Mouse (Mus musculus): ENCODE measurements around the gene Nkap. TPM values are rescaled to one million over a fixed set of nuclear protein-coding genes. Genes with fewer than 3 reads are reported as not detected.
"Not testable (repeated sequence)": the region's sequence is repeated elsewhere in the genome, so short reads cannot be mapped to it uniquely, and the experiment has no call there.

Nkap gene
- 21.6 and 26.4 TPM in 2 replicates for polyA plus RNA-seq (2015; fragmentation: Nextera tagmentation; extraction: Ambion mirVana)

- peak; percentile 77 for DNase-seq (ENCODE audit: low spot score)
Observed at GRCm38 (mm10) chrX:37126671-37127358, at the start of gene Nkap. Nkap (plus strand) TSS chrX:37126795.

GRCm38 (mm10) chrX:37080345-37080744, 46.2 kb upstream of the Nkap start:
- not testable (repeated sequence) for DNase-seq (ENCODE audit: low spot score)

DNA sequence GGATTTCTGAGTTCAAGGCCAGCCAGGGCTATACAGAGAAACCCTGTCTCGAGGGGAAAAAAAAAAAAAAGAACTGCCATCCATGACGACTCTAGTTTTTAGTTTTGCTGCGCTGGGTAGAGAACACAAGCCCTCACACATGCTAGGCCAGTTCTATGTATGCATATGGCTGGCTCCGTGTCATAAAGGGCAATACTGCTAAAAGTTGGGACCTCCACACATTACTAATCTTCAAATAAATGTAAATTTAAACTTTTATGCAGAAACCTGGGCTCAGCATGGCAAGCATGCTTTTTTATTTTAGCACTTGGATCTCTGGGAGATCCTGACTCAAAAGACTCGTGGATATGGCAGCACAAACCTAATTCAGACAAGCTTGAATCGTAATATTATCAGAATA, 45.4 kb upstream of the Nkap start:
- no peak for DNase-seq (ENCODE audit: low spot score)

DNA sequence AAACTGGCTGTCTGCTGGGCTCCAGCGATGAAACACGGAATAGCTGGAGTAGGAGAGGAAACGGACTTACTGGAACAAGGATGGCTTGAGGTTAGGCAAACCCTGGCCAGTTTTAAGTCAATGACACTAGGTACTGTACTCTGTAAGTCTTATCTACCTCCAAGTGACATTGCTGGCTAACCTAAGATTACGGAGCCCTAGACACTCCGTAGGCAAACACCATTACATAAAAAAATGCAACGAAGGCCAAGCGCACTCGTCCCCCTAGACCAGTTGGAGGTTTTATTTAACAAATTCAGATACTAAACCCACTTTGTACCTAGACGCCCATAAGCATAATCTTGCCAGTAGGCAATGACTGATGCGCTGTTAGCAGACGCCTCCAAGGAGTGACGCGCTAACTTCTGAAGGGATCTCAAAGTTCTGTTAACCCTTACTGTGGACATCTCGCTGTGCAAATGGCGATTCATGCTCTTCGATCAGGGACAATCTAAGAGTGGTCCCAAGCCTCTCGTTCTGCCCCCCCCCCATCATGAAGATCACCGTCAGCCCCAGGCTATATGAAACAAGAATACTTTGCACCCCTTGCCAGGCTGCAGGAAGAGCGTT, 42.2 kb upstream of the Nkap start:
- DNase-seq (ENCODE audit: low spot score): no peak

DNA sequence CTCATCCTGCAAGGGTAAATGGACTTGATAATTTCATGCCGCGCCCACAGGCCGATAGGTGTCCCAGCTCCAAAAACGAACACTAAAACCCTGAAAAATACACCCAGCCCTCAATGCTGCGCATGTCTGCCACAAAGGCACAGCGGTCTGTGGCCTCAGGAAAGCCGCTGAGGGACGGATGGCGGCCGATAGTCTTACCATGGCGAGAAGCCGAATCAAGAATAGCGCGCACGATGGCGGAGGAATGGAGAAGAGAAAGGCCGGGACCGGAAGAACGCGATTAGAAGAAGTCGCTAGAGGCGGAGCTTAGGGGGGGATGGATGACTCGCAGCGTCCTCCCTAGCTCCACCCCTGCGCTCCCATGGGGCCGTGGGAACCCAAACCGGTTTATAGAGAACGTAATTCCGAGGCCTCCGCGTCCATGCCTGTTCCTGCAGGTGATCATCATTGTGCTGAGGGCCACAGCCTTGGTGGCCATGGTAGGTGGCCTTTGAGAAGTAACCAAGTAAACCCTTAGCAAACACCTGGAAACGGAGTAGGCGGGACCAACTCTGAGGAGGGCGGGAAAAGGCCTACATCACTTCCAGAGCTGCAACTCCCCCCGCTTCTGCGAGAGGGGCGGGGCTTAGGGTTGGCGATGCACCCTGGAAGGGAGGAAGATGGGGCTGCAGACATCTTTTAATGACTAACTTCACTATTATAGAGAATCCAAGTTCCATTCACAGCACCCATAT, 41.5 kb upstream of the Nkap start, which contains the start of gene Rpl39:
Gene Rpl39, minus strand, starts transcription at position 476 of the 734 bp plus-strand sequence.
- DNase-seq (ENCODE audit: low spot score): peak; percentile 89

- DNase-seq (ENCODE audit: low spot score): no peak
Observed at GRCm38 (mm10) chrX:37085665-37086064, 40.9 kb upstream of the Nkap start.

GRCm38 (mm10) chrX:37088778-37089177, 37.8 kb upstream of the Nkap start:
- DNase-seq (ENCODE audit: low spot score): no peak

GRCm38 (mm10) chrX:37091457-37091856, 35.1 kb upstream of the Nkap start:
- no peak for DNase-seq (ENCODE audit: low spot score)

GRCm38 (mm10) chrX:37095106-37095768, 31.4 kb upstream of the Nkap start:
- DNase-seq (ENCODE audit: low spot score): no peak

DNA sequence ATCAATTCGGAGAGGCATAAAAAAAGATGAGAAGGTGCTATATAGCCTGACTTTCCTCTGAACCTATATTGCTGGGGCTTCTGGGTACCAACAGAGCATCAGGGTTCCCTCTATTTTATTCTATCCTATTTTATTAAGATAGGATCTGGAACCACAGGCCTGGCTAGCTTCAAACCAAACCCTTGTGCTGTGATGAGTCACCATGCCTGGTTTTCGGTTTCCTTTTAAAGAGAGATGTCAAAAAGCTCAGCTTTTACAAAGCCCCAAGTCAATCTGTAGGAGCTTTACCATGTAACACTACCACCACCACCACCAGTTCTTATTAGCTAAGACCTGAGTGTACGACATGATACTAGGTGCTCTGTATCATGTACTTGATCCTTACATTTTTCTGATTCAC, 27.9 kb upstream of the Nkap start:
- no peak for DNase-seq (ENCODE audit: low spot score)

GRCm38 (mm10) chrX:37103826-37104225, 22.8 kb upstream of the Nkap start:
- DNase-seq (ENCODE audit: low spot score): no peak

DNA sequence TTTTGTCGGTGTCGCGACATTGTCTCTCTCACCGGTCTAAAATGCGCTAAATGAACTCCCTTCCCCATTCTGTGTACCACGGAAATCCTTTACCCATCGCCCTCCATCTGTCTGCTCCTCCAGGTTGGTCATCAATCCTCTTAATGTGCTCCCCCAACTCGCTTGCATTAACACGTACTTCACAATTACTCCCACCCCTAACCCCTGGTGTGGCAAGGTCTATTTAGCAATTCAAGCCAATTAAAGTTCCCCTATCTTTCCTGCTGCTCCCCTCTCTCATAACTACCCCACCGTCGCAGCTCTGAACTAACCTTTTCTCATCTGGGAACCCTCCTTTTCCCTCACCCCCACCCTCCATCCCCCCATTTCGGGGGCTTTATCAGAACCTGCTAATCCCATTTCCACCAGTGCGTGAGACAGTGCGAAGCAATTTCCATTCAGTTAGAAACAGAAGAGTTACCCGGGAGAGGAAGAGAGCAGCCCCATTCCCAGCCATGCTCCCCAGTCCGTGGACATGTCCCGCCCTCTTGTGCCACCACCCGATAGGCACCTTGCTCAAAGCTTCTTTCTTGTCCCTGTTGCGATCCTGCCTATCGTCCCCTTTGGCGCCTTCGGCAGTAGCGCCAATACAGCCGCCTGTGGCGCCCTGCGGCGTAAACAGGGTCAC, 16.9 kb upstream of the Nkap start:
- DNase-seq (ENCODE audit: low spot score): no peak

DNA sequence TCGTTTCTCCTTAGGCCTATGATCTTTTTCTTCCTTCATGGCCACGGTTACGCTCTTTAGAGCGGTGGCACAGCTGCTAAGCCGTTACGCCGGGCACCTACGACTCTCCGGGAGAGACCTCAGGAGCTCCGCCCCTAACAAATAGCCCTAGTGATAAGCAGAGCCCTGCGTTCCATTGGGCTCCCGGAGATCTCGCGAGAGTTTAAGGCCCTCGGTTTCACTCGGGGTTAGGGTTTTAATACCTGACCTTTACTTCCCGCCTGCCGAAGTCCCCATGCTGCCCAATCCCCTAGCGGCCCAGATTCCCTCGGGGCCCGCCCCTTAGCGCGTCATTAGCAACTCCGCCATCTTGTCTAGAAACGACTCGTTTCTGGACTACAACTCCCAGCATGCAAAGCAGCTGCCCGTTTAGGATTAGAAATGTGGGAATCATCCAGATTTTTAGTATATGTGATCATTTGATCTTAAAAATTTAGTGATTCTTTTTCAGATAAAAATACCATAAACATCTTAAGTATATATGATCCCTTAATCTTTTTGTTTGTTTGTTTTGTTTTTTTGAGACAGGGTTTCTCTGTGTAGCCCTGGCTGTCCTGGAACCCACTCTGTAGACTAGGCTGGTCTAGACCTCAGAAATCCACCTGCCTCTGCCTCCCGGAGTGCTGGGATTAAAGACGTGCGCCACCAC, 16.3 kb upstream of the Nkap start, which contains the start of gene Upf3b:
Gene Upf3b, minus strand, starts transcription at position 130 of the 688 bp plus-strand sequence.
- peak; percentile 94 for DNase-seq (ENCODE audit: low spot score)

- no peak for DNase-seq (ENCODE audit: low spot score)
Observed at GRCm38 (mm10) chrX:37110881-37111193, 15.8 kb upstream of the Nkap start.

- no peak for DNase-seq (ENCODE audit: low spot score)
Observed at GRCm38 (mm10) chrX:37117085-37117484, 9.5 kb upstream of the Nkap start.

DNA sequence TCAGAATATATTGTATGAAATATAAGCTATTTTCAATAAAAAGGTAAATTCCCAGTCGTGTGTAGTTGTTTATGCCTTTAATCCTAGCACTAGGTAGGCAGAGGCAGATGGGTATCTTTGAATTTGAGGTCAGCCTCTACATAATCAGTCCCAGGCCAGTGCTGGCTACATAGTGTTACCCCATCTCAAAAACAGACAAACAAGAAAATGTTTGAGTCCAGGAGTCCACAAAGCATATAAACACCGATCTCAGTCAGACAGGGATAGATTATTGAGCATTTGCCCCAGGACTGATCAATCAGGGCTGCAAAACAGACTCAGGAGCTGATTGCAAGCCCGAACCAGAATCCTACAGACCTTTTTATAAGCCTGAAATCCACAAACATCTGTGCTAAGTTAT, 7.0 kb upstream of the Nkap start:
- DNase-seq (ENCODE audit: low spot score): no peak

- no peak for DNase-seq (ENCODE audit: low spot score)
Observed at GRCm38 (mm10) chrX:37120212-37120611, 6.4 kb upstream of the Nkap start.

- no peak for DNase-seq (ENCODE audit: low spot score)
Observed at GRCm38 (mm10) chrX:37125511-37125910, 1.1 kb upstream of the Nkap start.

DNA sequence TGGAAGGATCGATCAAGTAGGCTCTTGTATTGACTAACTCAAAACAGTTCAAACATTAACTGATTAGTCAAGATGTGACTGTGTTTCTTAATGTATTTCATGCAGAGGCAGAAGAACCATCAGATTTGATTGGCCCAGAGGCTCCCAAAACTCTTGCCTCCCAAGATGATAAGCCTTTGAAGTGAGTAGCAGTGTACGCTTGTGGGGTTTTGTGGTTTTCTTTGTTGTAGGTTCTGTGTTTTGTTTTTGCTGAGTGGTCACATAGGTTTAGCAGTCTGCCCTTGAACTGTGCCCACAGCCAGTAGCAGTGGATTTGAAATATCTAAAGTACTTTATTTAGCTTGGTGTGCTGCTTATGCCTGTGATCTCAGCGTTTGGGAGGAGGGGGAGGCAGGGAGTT, 15.1 kb downstream of the Nkap start:
- DNase-seq (ENCODE audit: low spot score): peak; percentile 21

GRCm38 (mm10) chrX:37144498-37144897, 17.9 kb downstream of the Nkap start:
- not testable (repeated sequence) for DNase-seq (ENCODE audit: low spot score)

DNA sequence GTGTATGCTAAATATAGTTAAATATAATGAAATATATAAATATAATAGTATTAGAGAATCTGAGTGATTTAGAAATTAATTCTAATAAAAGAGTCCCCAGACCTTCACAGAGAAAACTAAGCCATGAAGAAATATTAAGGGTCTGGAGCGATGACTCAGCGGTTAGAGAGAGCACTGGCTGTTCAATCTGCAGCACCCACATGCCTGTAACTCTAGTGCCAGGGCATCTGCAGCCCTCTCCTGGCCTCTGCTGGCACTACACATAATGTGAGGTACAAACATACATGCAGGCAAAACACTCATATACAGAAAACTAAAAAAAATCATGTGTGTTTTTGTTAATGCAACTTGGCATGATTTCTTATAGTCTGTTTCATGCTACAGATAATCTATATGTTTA, 18.4 kb downstream of the Nkap start:
- peak; percentile 42 for DNase-seq (ENCODE audit: low spot score)

Measured in thymus, postnatal 0 days (tissue).